Mouse (Mus musculus): ENCODE measurements around the gene Treml2. TPM values are rescaled to one million over a fixed set of nuclear protein-coding genes. Genes with fewer than 3 reads are reported as not detected.
A peak's percentile ranks its signal among the peaks of the same experiment; 100 is the strongest.

Gene Treml2
- polyA plus RNA-seq, 1 experiment from 2014 or later: 0.97 TPM

GRCm38 (mm10) chr17:48269833-48270232, 29.5 kb upstream of the Treml2 start:
- no peak for ATAC-seq (ENCODE audit: insufficient number of reproducible peaks, low FRiP score)
- no peak overlapping the region for H3K4me3 ChIP-seq
- no peaks in the 10 kb centered on the region for H3K27me3 ChIP-seq (replicated peaks)
- H3K9me3 ChIP-seq (replicated peaks): no peaks in the 10 kb centered on the region
- no peak overlapping the region for H3K9ac ChIP-seq
- H3K4me1 ChIP-seq (replicated peaks): 0 out of 2 replicates have a peak, but pooled peaks cover 5% of the 10 kb centered on the region
- no peak overlapping the region for H3K27ac ChIP-seq (ENCODE audit: poor library complexity, severe bottlenecking)
- no peak overlapping the region for H3K4me2 ChIP-seq
- H3K36me3 ChIP-seq: no peaks in the 10 kb centered on the region
- WGBS: 59% methylated on average over 4 of the region's 4 CpGs

DNA sequence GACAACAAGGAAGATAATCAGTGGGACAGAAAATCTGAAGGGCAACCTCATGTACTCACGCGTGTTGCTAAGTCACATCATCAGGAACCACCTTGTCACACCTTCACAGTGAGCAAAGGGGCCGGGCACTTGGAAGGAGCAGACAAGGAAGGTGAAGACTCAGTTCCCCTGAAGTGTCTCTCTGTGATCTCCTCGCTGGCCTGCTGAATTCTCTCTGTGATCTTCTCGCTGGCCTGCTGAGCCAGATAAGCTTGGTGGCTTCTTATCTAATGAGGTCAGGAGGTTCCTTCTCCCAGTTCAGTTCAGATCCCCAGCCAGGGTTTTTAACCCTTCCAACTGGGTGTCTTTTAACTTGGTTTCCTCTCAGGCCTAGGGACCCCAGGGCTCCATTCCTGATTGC, 27.1 kb upstream of the Treml2 start:
- H3K4me3 ChIP-seq: no peak overlapping the region
- no peaks in the 10 kb centered on the region for H3K27me3 ChIP-seq (replicated peaks)
- H3K27ac ChIP-seq (ENCODE audit: poor library complexity, severe bottlenecking): peak overlapping the region; percentile 68
- WGBS: 28% methylated on average over 5 of the region's 5 CpGs
- no peaks in the 10 kb centered on the region for H3K9me3 ChIP-seq (replicated peaks)
- H3K9ac ChIP-seq: no peak overlapping the region
- H3K4me1 ChIP-seq (replicated peaks): 0 out of 2 replicates have a peak, but pooled peaks cover 5% of the 10 kb centered on the region
- no peaks in the 10 kb centered on the region for H3K36me3 ChIP-seq
- ATAC-seq (ENCODE audit: insufficient number of reproducible peaks, low FRiP score): peak; percentile 89
- peak overlapping the region; percentile 34; the same call in 1 of the 2 replicates for H3K4me2 ChIP-seq

DNA sequence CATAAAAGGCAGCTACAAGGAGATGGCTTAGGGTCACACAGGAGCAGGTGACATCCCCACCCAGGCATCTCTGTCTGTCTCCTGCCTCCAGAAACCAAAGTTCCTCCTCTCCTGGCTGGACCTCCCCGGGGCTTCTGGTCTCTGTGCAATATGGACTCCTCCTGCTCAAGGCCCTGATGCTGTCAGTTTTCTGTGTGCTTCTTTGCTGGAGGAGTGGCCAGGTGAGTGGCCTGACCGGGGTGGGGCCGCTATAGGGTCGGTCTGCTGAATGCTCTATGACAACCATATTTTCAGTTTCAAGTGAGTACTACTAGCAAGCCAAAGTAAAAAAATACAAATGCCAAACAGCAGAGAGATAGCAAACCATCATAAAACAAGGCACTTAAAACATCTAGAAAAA, 26.7 kb upstream of the Treml2 start:
- no peaks in the 10 kb centered on the region for H3K27me3 ChIP-seq (replicated peaks)
- H3K9ac ChIP-seq: no peak overlapping the region
- peak overlapping the region; percentile 68 for H3K27ac ChIP-seq (ENCODE audit: poor library complexity, severe bottlenecking)
- H3K4me1 ChIP-seq (replicated peaks): 0 out of 2 replicates have a peak, but pooled peaks cover 5% of the 10 kb centered on the region
- H3K9me3 ChIP-seq (replicated peaks): no peaks in the 10 kb centered on the region
- WGBS: 76% methylated on average over 4 of the region's 4 CpGs
- ATAC-seq (ENCODE audit: insufficient number of reproducible peaks, low FRiP score): peak; percentile 40
- no peaks in the 10 kb centered on the region for H3K36me3 ChIP-seq
- no peak overlapping the region for H3K4me3 ChIP-seq
- peak overlapping the region; percentile 34; the same call in 1 of the 2 replicates for H3K4me2 ChIP-seq

DNA sequence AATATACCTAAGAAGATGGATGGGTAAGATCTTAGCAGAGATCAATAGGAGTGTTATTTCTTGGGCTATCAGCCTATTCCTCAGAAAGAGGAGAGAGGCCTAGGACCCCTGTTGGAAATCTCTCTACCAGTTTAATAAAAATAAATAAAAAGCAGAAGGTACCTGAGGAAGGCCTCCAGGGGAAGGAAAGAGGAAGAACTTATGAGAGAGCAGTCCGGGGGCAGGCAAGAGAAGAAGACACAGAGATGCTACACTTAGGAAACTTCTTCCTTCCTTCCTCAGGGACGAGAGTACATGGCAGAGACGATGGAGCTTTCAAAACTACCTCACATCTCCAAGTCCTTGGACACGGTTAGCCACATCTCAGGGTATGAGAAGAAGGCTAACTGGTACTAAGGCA, 25.2 kb upstream of the Treml2 start:
- no peaks in the 10 kb centered on the region for H3K9me3 ChIP-seq (replicated peaks)
- 0 out of 2 replicates have a peak, but pooled peaks cover 5% of the 10 kb centered on the region for H3K4me1 ChIP-seq (replicated peaks)
- WGBS: 69% methylated on average over 4 of the region's 4 CpGs
- no peak overlapping the region for H3K9ac ChIP-seq
- ATAC-seq (ENCODE audit: insufficient number of reproducible peaks, low FRiP score): no peak
- H3K4me3 ChIP-seq: no peak overlapping the region
- no peaks in the 10 kb centered on the region for H3K36me3 ChIP-seq
- H3K4me2 ChIP-seq: no peak overlapping the region
- H3K27me3 ChIP-seq (replicated peaks): no peaks in the 10 kb centered on the region
- H3K27ac ChIP-seq (ENCODE audit: poor library complexity, severe bottlenecking): no peak overlapping the region

DNA sequence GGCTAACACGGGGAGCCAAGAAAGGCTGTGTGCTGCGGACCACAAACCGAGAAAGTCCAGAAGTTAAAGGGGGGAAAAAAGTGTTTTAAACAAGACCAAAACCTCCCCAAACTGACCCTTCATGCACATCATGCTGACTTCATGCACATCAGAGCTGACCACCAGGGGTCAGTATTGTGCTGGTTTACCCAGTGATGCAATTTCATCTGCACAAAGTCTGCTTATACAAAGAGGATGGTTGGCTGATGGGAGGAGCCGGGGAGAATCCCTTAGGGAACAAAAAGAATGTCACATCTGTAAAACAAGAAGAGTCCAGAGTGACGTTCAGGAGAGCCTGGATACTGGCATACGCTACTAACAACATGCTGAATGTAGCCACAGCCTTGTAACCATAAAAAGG, 24.4 kb upstream of the Treml2 start:
- 28% methylated on average over 6 of the region's 6 CpGs for whole genome bisulfite sequencing
- Histone ChIP-seq H3K9ac (no peak overlapping the region), H3K4me1 (replicated peaks) (0 out of 2 replicates have a peak, but pooled peaks cover 5% of the 10 kb centered on the region), H3K27ac (ENCODE audit: poor library complexity, severe bottlenecking) (no peak overlapping the region), H3K4me3 (no peak overlapping the region), H3K9me3 (replicated peaks) (no peaks in the 10 kb centered on the region), H3K36me3 (no peaks in the 10 kb centered on the region), H3K27me3 (replicated peaks) (no peaks in the 10 kb centered on the region), H3K4me2 (no peak overlapping the region)
- ATAC-seq (ENCODE audit: insufficient number of reproducible peaks, low FRiP score): no peak

DNA sequence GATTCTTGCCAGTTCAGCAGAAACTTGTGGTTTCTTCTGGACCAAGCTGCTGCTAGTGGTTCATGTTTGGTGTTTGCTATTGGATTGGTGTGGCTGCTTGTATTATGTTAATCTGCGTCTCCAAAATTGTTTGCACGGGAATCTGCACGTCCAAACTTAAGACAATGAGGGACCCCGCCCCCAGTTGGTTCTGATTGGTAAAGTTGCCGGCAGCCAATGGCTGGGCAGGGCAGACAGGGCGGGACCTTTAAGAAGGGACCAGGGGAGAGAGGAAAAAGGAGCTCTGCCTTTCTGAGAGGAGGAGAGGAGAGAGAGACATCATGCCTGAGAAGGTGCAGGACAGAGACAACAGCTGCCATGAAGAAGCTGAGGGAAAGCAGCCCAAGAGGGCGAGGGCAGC, 23.6 kb upstream of the Treml2 start:
- Histone ChIP-seq H3K27me3 (replicated peaks) (no peaks in the 10 kb centered on the region), H3K9me3 (replicated peaks) (no peaks in the 10 kb centered on the region), H3K9ac (no peak overlapping the region), H3K27ac (ENCODE audit: poor library complexity, severe bottlenecking) (no peak overlapping the region), H3K4me1 (replicated peaks) (0 out of 2 replicates have a peak, but pooled peaks cover 5% of the 10 kb centered on the region), H3K4me2 (no peak overlapping the region), H3K36me3 (no peaks in the 10 kb centered on the region), H3K4me3 (no peak overlapping the region)
- ATAC-seq (ENCODE audit: insufficient number of reproducible peaks, low FRiP score): no peak
- 49% methylated on average over 7 of the region's 7 CpGs for WGBS

GRCm38 (mm10) chr17:48278381-48278780, 20.9 kb upstream of the Treml2 start:
- Histone ChIP-seq H3K4me3 (no peak overlapping the region), H3K36me3 (no peaks in the 10 kb centered on the region), H3K4me2 (no peak overlapping the region), H3K4me1 (replicated peaks) (peaks cover 2% of the 10 kb centered on the region; the same call in 1 of the 2 replicates), H3K27ac (ENCODE audit: poor library complexity, severe bottlenecking) (no peak overlapping the region), H3K9ac (no peak overlapping the region), H3K27me3 (replicated peaks) (no peaks in the 10 kb centered on the region), H3K9me3 (replicated peaks) (no peaks in the 10 kb centered on the region)
- ATAC-seq (ENCODE audit: insufficient number of reproducible peaks, low FRiP score): no peak

DNA sequence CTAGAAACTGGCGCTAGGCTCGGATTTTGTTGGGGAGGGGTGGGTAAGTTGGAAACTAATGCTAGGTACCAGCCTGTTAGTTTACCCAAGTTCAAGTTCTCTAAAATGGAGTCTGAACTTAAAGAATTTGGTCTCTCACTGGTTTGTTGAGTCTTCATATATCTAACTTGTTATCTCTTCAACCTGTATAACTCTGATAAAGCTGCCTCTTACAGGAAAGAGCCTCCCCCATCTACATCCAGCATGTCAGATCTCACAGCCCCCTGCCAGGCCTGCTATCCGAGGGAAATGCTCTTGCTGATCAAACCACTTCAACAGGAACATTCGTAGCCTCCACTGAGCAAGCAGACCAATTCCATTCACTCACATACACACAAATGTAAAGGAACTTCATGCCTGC, 20.3 kb upstream of the Treml2 start:
- Histone ChIP-seq H3K4me3 (no peak overlapping the region), H3K27me3 (replicated peaks) (no peaks in the 10 kb centered on the region), H3K36me3 (no peaks in the 10 kb centered on the region), H3K9me3 (replicated peaks) (no peaks in the 10 kb centered on the region), H3K4me2 (no peak overlapping the region), H3K27ac (ENCODE audit: poor library complexity, severe bottlenecking) (no peak overlapping the region), H3K4me1 (replicated peaks) (peaks cover 2% of the 10 kb centered on the region; the same call in 1 of the 2 replicates), H3K9ac (no peak overlapping the region)
- 56% methylated on average over 4 of the region's 4 CpGs for WGBS
- ATAC-seq (ENCODE audit: insufficient number of reproducible peaks, low FRiP score): no peak

- H3K9ac ChIP-seq: peak overlapping the region; percentile 54; the same call in 1 of the 2 replicates
- peak; percentile 48; the same call in 1 of the 2 replicates for ATAC-seq (ENCODE audit: insufficient number of reproducible peaks, low FRiP score)
These were observed 18.2 kb upstream of the Treml2 start for GRCm38 (mm10) chr17:48280943-48281738.

DNA sequence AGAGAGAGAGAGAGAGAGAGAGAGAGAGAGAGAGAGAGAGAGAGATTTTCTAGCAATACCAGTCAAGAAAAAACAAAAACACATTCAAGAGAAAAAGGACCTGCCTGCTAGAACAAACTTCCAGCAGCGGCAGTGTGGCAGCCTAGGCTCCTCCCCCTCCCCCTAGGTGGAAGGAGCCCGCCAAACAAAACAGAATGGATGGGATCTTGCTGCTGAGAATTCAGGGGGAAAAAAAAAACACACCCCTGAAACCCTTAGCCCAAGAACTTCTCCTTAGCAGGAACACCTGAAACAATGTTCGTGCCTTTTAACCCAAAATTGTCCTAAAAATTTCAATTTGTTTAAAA, 17.6 kb upstream of the Treml2 start:
- Histone ChIP-seq H3K9ac (peak overlapping the region; percentile 54; the same call in 1 of the 2 replicates), H3K4me1 (replicated peaks) (peaks cover 2% of the 10 kb centered on the region; the same call in 1 of the 2 replicates), H3K4me3 (peak overlapping the region; percentile 32), H3K36me3 (no peaks in the 10 kb centered on the region), H3K27ac (ENCODE audit: poor library complexity, severe bottlenecking) (no peak overlapping the region), H3K27me3 (replicated peaks) (no peaks in the 10 kb centered on the region), H3K4me2 (peak overlapping the region; percentile 66), H3K9me3 (replicated peaks) (no peaks in the 10 kb centered on the region)
- 4% methylated on average over 2 of the region's 3 CpGs for WGBS
- no peak for ATAC-seq (ENCODE audit: insufficient number of reproducible peaks, low FRiP score)

More at GRCm38 (mm10) chr17:48280943-48281738, 18.2 kb upstream of the Treml2 start:
- peak overlapping the region; percentile 32 for H3K4me3 ChIP-seq
- H3K27ac ChIP-seq (ENCODE audit: poor library complexity, severe bottlenecking): no peak overlapping the region
- peaks cover 2% of the 10 kb centered on the region; the same call in 1 of the 2 replicates for H3K4me1 ChIP-seq (replicated peaks)
- no peaks in the 10 kb centered on the region for H3K9me3 ChIP-seq (replicated peaks)
- H3K36me3 ChIP-seq: no peaks in the 10 kb centered on the region
- no peaks in the 10 kb centered on the region for H3K27me3 ChIP-seq (replicated peaks)
- H3K4me2 ChIP-seq: peak overlapping the region; percentile 66
- WGBS: 33% methylated on average over 18 of the region's 18 CpGs

DNA sequence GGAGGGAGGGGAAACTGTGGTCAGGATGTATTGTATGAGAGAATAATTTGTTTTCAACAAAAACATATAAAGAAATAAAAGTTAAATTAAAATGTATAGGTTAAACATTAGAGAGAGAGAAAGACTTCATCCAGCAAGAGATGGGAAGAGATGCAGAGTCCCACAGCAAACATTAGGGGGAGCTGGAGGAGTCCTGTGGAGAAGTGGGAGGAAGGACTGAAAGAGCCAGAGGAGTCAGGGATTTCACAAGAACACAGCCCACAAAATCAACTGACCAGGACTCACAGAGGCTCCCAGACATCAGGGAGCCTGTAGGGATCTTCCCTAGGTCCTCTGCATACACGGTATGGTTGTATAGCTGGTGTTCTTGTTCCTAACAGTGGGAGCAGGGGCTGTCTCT, 12.5 kb upstream of the Treml2 start:
- ATAC-seq (ENCODE audit: insufficient number of reproducible peaks, low FRiP score): 0 out of 2 replicates have a peak, but pooled peaks have one; percentile 29
- Histone ChIP-seq H3K36me3 (no peaks in the 10 kb centered on the region), H3K27ac (ENCODE audit: poor library complexity, severe bottlenecking) (no peak overlapping the region), H3K4me1 (replicated peaks) (no peaks in the 10 kb centered on the region), H3K4me3 (no peak overlapping the region), H3K9ac (no peak overlapping the region), H3K9me3 (replicated peaks) (peaks cover 3% of the 10 kb centered on the region; the same call in 1 of the 2 replicates), H3K27me3 (replicated peaks) (no peaks in the 10 kb centered on the region), H3K4me2 (no peak overlapping the region)
- WGBS: 45% methylated on average over 1 of the region's 1 CpGs
